Comparison of ENCODE assay signal across 15 mouse cellular contexts in genomic region chr12:112994153-112994552, GRCm38 (mm10). TPM values are rescaled to one million over a fixed set of nuclear protein-coding genes. Genes with fewer than 3 reads are reported as not detected.
A peak's percentile ranks its signal among the peaks of the same experiment; 100 is the strongest.
DNase-seq lines count a peak whose midpoint lies in the region; ATAC-seq and TF ChIP-seq lines count a peak whose summit lies in the region.
"Had no signal": no experiment of that assay in that cellular context is flagged by ENCODE, and none has a peak within 500 bp of the region (broad histone marks: within the 10 kb centered on the region; RNA-seq: fewer than 3 reads in every experiment).

No protein-coding gene starts in this region.

- peaks cover 67% of the 10 kb centered on the region for H3K79me2 ChIP-seq in MEL (ENCODE audit: control insufficient read depth, insufficient read depth, low read length, poor library complexity)

- 0 out of 2 replicates have a peak, but pooled peaks have one; percentile 33 for ATAC-seq in hindbrain, embryonic 11.5 days (ENCODE audit: low FRiP score)
- ATAC-seq in hindbrain, embryonic 13.5 days (ENCODE audit: low FRiP score): no peak
- ATAC-seq in heart, embryonic 12.5 days (ENCODE audit: insufficient number of reproducible peaks, low FRiP score): no peak
- ATAC-seq: liver, embryonic 12.5 days; midbrain, embryonic 15.5 days had no signal

- TF ChIP-seq RAD21 in MEL (IDR thresholded peaks at IDR 0.05; ENCODE audit: low read depth, low read length): no peak

- TF ChIP-seq POLR2A in MEL (IDR thresholded peaks at IDR 0.05; ENCODE audit: control insufficient read depth in 1 of 2, insufficient read depth in 1 of 2, low read depth in 1 of 2, low read length in 2 of 2, poor library complexity in 1 of 2): no peak

- no peak overlapping the region for H3K9ac ChIP-seq in hindbrain, embryonic 11.5 days (ENCODE audit: low read depth, low read length)
- H3K9ac ChIP-seq in hindbrain, embryonic 13.5 days: no peak overlapping the region
- H3K9ac ChIP-seq in MEL (ENCODE audit: control insufficient read depth, low read depth, low read length, poor library complexity, severe bottlenecking): no peak overlapping the region
- no peak overlapping the region for H3K9ac ChIP-seq in heart, embryonic 12.5 days
- H3K9ac ChIP-seq: liver, embryonic 12.5 days; midbrain, embryonic 15.5 days had no signal

- H3K4me3 ChIP-seq in hindbrain, embryonic 11.5 days (ENCODE audit: low read depth, low read length): no peak overlapping the region
- no peak overlapping the region for H3K4me3 ChIP-seq in hindbrain, embryonic 13.5 days
- H3K4me3 ChIP-seq in MEL (ENCODE audit: control insufficient read depth in 1 of 2, insufficient read depth in 1 of 2, low read depth in 2 of 2, low read length in 2 of 2): no peak overlapping the region
- H3K4me3 ChIP-seq in heart, embryonic 12.5 days: no peak overlapping the region
- H3K4me3 ChIP-seq: embryonic facial prominence, embryonic 10.5 days; heart, adult 2 months; liver, embryonic 12.5 days; midbrain, embryonic 15.5 days had no signal

- H3K9me3 ChIP-seq in hindbrain, embryonic 11.5 days (ENCODE audit: control insufficient read depth, low read length): no peaks in the 10 kb centered on the region
- no peaks in the 10 kb centered on the region for H3K9me3 ChIP-seq in hindbrain, embryonic 13.5 days
- H3K9me3 ChIP-seq in MEL (replicated peaks; ENCODE audit: insufficient read depth, low read length): no peaks in the 10 kb centered on the region
- no peaks in the 10 kb centered on the region for H3K9me3 ChIP-seq in heart, embryonic 12.5 days (replicated peaks)
- H3K9me3 ChIP-seq: embryonic facial prominence, embryonic 10.5 days; liver, embryonic 12.5 days; midbrain, embryonic 15.5 days had no signal

- H3K27me3 ChIP-seq in hindbrain, embryonic 11.5 days (ENCODE audit: control insufficient read depth, insufficient read depth, low read length): no peaks in the 10 kb centered on the region
- no peaks in the 10 kb centered on the region for H3K27me3 ChIP-seq in hindbrain, embryonic 13.5 days
- no peaks in the 10 kb centered on the region for H3K27me3 ChIP-seq in MEL (ENCODE audit: control insufficient read depth in 1 of 2, insufficient read depth in 2 of 2, low read length in 2 of 2)
- no peaks in the 10 kb centered on the region for H3K27me3 ChIP-seq in heart, embryonic 12.5 days (replicated peaks)
- H3K27me3 ChIP-seq: liver, embryonic 12.5 days; midbrain, embryonic 15.5 days had no signal

- no peaks in the 10 kb centered on the region; the same call in 1 of the 2 replicates for H3K4me1 ChIP-seq in hindbrain, embryonic 11.5 days (replicated peaks; ENCODE audit: control insufficient read depth, insufficient read depth, low read length)
- H3K4me1 ChIP-seq in hindbrain, embryonic 13.5 days (replicated peaks): peaks cover 28% of the 10 kb centered on the region
- peaks cover 38 to 42% of the 10 kb centered on the region in 2 experiments for H3K4me1 ChIP-seq in MEL (ENCODE audit: control insufficient read depth in 1 of 2, insufficient read depth in 2 of 2, low read length in 2 of 2)
- peaks cover 20% of the 10 kb centered on the region for H3K4me1 ChIP-seq in heart, embryonic 12.5 days (replicated peaks)

- DNase-seq in hindbrain, embryonic 11.5 days (ENCODE audit: low spot score): no peak
- DNase-seq in MEL (ENCODE audit: low read depth, low spot score): no peak
- DNase-seq in kidney, postnatal 4 days: peak; percentile 37 to 57
- DNase-seq in thymus, postnatal 10 days (ENCODE audit: low spot score in 2 of 2): peak; percentile 77 to 80
- DNase-seq in adrenal gland, adult (ENCODE audit: inconsistent age in 2 of 2, low spot score in 1 of 2): no peak
- DNase-seq in frontal cortex, postnatal 25 days (ENCODE audit: low spot score in 2 of 2): no peak
- DNase-seq: cerebellum, adult 9-11 months; heart, adult 2 months; heart, postnatal 36 days; lung, postnatal 14 days had no signal

- no peak for TF ChIP-seq EP300 in MEL (IDR thresholded peaks at IDR 0.05; ENCODE audit: low read depth in 1 of 2, low read length in 2 of 2)

- TF ChIP-seq CTCF in MEL (IDR thresholded peaks at IDR 0.05 in 2 of 3, conservative IDR thresholded peaks at IDR 0.05 in 1 of 3; ENCODE audit: control insufficient read depth in 1 of 3, insufficient read depth in 1 of 3, low read depth in 2 of 3, low read length in 3 of 3, poor library complexity in 1 of 3, severe bottlenecking in 1 of 3): no peak

- H3K4me2 ChIP-seq in hindbrain, embryonic 11.5 days (replicated peaks; ENCODE audit: low read depth, low read length): no peak overlapping the region
- no peak overlapping the region for H3K4me2 ChIP-seq in hindbrain, embryonic 13.5 days
- no peak overlapping the region for H3K4me2 ChIP-seq in heart, embryonic 12.5 days
- H3K4me2 ChIP-seq: liver, embryonic 12.5 days; midbrain, embryonic 15.5 days had no signal

- 79% methylated on average over 4 of the region's 4 CpGs for WGBS in hindbrain, embryonic 11.5 days
- WGBS in hindbrain, embryonic 13.5 days: 81% methylated on average over 4 of the region's 4 CpGs
- 77% methylated on average over 4 of the region's 4 CpGs for WGBS in heart, embryonic 12.5 days

- H3K36me3 ChIP-seq in hindbrain, embryonic 11.5 days (ENCODE audit: control insufficient read depth, insufficient read depth, low read length): 0 out of 2 replicates have a peak, but pooled peaks cover 8% of the 10 kb centered on the region
- H3K36me3 ChIP-seq in hindbrain, embryonic 13.5 days: peaks cover 34% of the 10 kb centered on the region
- peaks cover 28 to 45% of the 10 kb centered on the region in 2 experiments for H3K36me3 ChIP-seq in MEL (ENCODE audit: control insufficient read depth in 1 of 2, insufficient read depth in 2 of 2, low read length in 2 of 2)
- H3K36me3 ChIP-seq in heart, embryonic 12.5 days: peaks cover 21% of the 10 kb centered on the region

- no peak overlapping the region for H3K27ac ChIP-seq in hindbrain, embryonic 11.5 days (ENCODE audit: low read depth, low read length)
- H3K27ac ChIP-seq in hindbrain, embryonic 13.5 days: no peak overlapping the region
- H3K27ac ChIP-seq in MEL (ENCODE audit: control insufficient read depth, low read depth, low read length): no peak overlapping the region
- H3K27ac ChIP-seq in heart, embryonic 12.5 days (ENCODE audit: poor library complexity, severe bottlenecking): no peak overlapping the region
- H3K27ac ChIP-seq: embryonic facial prominence, embryonic 10.5 days; heart, adult 2 months; liver, embryonic 12.5 days; midbrain, embryonic 15.5 days had no signal

TF ChIP-seq in MEL, 35 proteins besides CTCF, POLR2A, EP300 and RAD21:
- TF ChIP-seq TBP (IDR thresholded peaks at IDR 0.05; ENCODE audit: low read depth, low read length) (0 out of 2 replicates have a peak, but pooled peaks have one; percentile 42), UBTF (IDR thresholded peaks at IDR 0.05; ENCODE audit: borderline replicate concordance, insufficient read depth, low read depth, low read length) (no peak)

RNA-seq across cellular contexts. Expression of gene Brf1, which starts 6.4 kb away (rescaled TPM):
- 53.6 and 57.8 TPM in 2 replicates for polyA plus RNA-seq in hindbrain, embryonic 11.5 days (2014; fragmentation: Nextera tagmentation; extraction: Ambion mirVana)
- polyA plus RNA-seq in hindbrain, embryonic 13.5 days (2015; fragmentation: Nextera tagmentation; extraction: Ambion mirVana): 58.3 and 58.6 TPM in 2 replicates
- total RNA-seq in MEL (2012; rRNA removed): 90.6 and 105 TPM in 2 replicates
- 100 to 1,000 TPM in 1 of 2 experiments, not detected in 1; 159 TPM for polyA plus RNA-seq in MEL (2012; ENCODE audit: insufficient read depth in 1 of 2, insufficient read length in 2 of 2, low read depth in 1 of 2, low replicate concordance in 2 of 2, missing spikeins in 1 of 2)
- 40.3 and 42.9 TPM in 2 replicates for polyA plus RNA-seq in heart, embryonic 12.5 days (2016; fragmentation: Nextera tagmentation; extraction: Ambion mirVana)

RNA-seq across cellular contexts. Expression of gene Btbd6, which starts 17.9 kb away (rescaled TPM):
- 25.6 and 26.8 TPM in 2 replicates for polyA plus RNA-seq in hindbrain, embryonic 11.5 days (2014; fragmentation: Nextera tagmentation; extraction: Ambion mirVana)
- polyA plus RNA-seq in hindbrain, embryonic 13.5 days (2015; fragmentation: Nextera tagmentation; extraction: Ambion mirVana): 40.0 and 45.5 TPM in 2 replicates
- 0.88 and 1.8 TPM in 2 replicates for total RNA-seq in MEL (2012; rRNA removed)
- polyA plus RNA-seq in MEL (2012; ENCODE audit: insufficient read depth in 1 of 2, insufficient read length in 2 of 2, low read depth in 1 of 2, low replicate concordance in 2 of 2, missing spikeins in 1 of 2): 1 to 10 TPM in 1 of 2 experiments, not detected in 1; 3.0 TPM
- polyA plus RNA-seq in heart, embryonic 12.5 days (2016; fragmentation: Nextera tagmentation; extraction: Ambion mirVana): 22.4 and 23.0 TPM in 2 replicates

RNA-seq across cellular contexts. Expression of gene Pacs2, which starts 20.2 kb away (rescaled TPM):
- 17.2 and 21.2 TPM in 2 replicates for polyA plus RNA-seq in hindbrain, embryonic 11.5 days (2014; fragmentation: Nextera tagmentation; extraction: Ambion mirVana)
- polyA plus RNA-seq in hindbrain, embryonic 13.5 days (2015; fragmentation: Nextera tagmentation; extraction: Ambion mirVana): 24.1 and 24.7 TPM in 2 replicates
- 27.7 and 29.8 TPM in 2 replicates for total RNA-seq in MEL (2012; rRNA removed)
- 10 to 100 TPM; 62.5 to 69.7 TPM for polyA plus RNA-seq in MEL (2012; ENCODE audit: insufficient read depth in 1 of 2, insufficient read length in 2 of 2, low read depth in 1 of 2, low replicate concordance in 2 of 2, missing spikeins in 1 of 2)
- 10.5 and 12.2 TPM in 2 replicates for polyA plus RNA-seq in heart, embryonic 12.5 days (2016; fragmentation: Nextera tagmentation; extraction: Ambion mirVana)

RNA-seq across cellular contexts. Expression of gene Nudt14, which starts 52.2 kb away (rescaled TPM):
- polyA plus RNA-seq in hindbrain, embryonic 11.5 days (2014; fragmentation: Nextera tagmentation; extraction: Ambion mirVana): 57.3 and 69.9 TPM in 2 replicates
- polyA plus RNA-seq in hindbrain, embryonic 13.5 days (2015; fragmentation: Nextera tagmentation; extraction: Ambion mirVana): 59.2 and 59.8 TPM in 2 replicates
- total RNA-seq in MEL (2012; rRNA removed): 19.0 and 20.1 TPM in 2 replicates
- polyA plus RNA-seq in MEL (2012; ENCODE audit: insufficient read depth in 1 of 2, insufficient read length in 2 of 2, low read depth in 1 of 2, low replicate concordance in 2 of 2, missing spikeins in 1 of 2): 10 to 100 TPM in 1 of 2 experiments, not detected in 1; 61.0 TPM
- polyA plus RNA-seq in heart, embryonic 12.5 days (2016; fragmentation: Nextera tagmentation; extraction: Ambion mirVana): 38.3 and 41.7 TPM in 2 replicates

Comparison
In these comparisons a context has a peak if more than half of its experiments do, and no peak if none do; other contexts are left out.
1. DNase-seq: peak in kidney, postnatal 4 days (2 of 2) and thymus, postnatal 10 days (2 of 2); none in hindbrain, embryonic 11.5 days (single experiment), MEL (single experiment), adrenal gland, adult (0 of 2) and frontal cortex, postnatal 25 days (0 of 2).